Mouse (Mus musculus): ENCODE data around the gene Sv2a. TPM values are rescaled to one million over a fixed set of nuclear protein-coding genes. Genes with fewer than 3 reads are reported as not detected.
"Not testable (repeated sequence)": the region's sequence is repeated elsewhere in the genome, so short reads cannot be mapped to it uniquely, and the experiment has no call there.

Gene Sv2a
- total and polyA plus RNA-seq, 2 experiments from 2014 or later, result 157 to 167 TPM

- H3K9me3 ChIP-seq (ENCODE audit: low read length), result no peaks in the 10 kb centered on the region
- no peak overlapping the region for H3K27ac ChIP-seq (ENCODE audit: low read depth, low read length)
- no peak for ATAC-seq (ENCODE audit: low FRiP score)
- H3K4me2 ChIP-seq (ENCODE audit: low read depth, low read length, poor library complexity, severe bottlenecking), result no peak overlapping the region
- TF ChIP-seq CTCF (IDR thresholded peaks at IDR 0.05), result no peak
- no peak overlapping the region for H3K4me3 ChIP-seq (ENCODE audit: low read depth, low read length)
- H3K27me3 ChIP-seq (ENCODE audit: insufficient read depth, low read length), result no peaks in the 10 kb centered on the region
- no peaks in the 10 kb centered on the region for H3K4me1 ChIP-seq (ENCODE audit: insufficient read depth, low read length)
- no peak for DNase-seq (ENCODE audit: low spot score)
- WGBS, result 88% methylated on average over 4 of the region's 4 CpGs
- no peaks in the 10 kb centered on the region for H3K36me3 ChIP-seq (ENCODE audit: insufficient read depth, low read length)
- H3K9ac ChIP-seq (replicated peaks; ENCODE audit: low read length, poor library complexity, severe bottlenecking), result no peak overlapping the region
These were observed 55.9 kb downstream of the Sv2a start for GRCm38 (mm10) chr3:96236834-96237334.

- Histone ChIP-seq H3K4me3 (ENCODE audit: low read depth, low read length) (peak overlapping the region; percentile 23; the same call in 1 of the 2 replicates), H3K9me3 (ENCODE audit: low read length) (no peaks in the 10 kb centered on the region), H3K4me2 (ENCODE audit: low read depth, low read length, poor library complexity, severe bottlenecking) (peak overlapping the region; percentile 42; the same call in 1 of the 2 replicates), H3K27ac (ENCODE audit: low read depth, low read length) (no peak overlapping the region), H3K9ac (replicated peaks; ENCODE audit: low read length, poor library complexity, severe bottlenecking) (no peak overlapping the region), H3K36me3 (ENCODE audit: insufficient read depth, low read length) (no peaks in the 10 kb centered on the region), H3K4me1 (ENCODE audit: insufficient read depth, low read length) (no peaks in the 10 kb centered on the region), H3K27me3 (ENCODE audit: insufficient read depth, low read length) (no peaks in the 10 kb centered on the region)
- no peak for TF ChIP-seq CTCF (IDR thresholded peaks at IDR 0.05)
- DNase-seq (ENCODE audit: low spot score) (no peak), ATAC-seq (ENCODE audit: low FRiP score) (no peak)
- WGBS, result 25% methylated on average over 7 of the region's 7 CpGs
These were observed 56.5 kb downstream of the Sv2a start for GRCm38 (mm10) chr3:96237335-96237903.

GRCm38 (mm10) chr3:96237904-96238511, 57.1 kb downstream of the Sv2a start:
- Histone ChIP-seq H3K27me3 (ENCODE audit: insufficient read depth, low read length) (no peaks in the 10 kb centered on the region), H3K4me2 (ENCODE audit: low read depth, low read length, poor library complexity, severe bottlenecking) (peak overlapping the region; percentile 42), H3K9ac (replicated peaks; ENCODE audit: low read length, poor library complexity, severe bottlenecking) (no peak overlapping the region), H3K36me3 (ENCODE audit: insufficient read depth, low read length) (no peaks in the 10 kb centered on the region), H3K9me3 (ENCODE audit: low read length) (no peaks in the 10 kb centered on the region), H3K27ac (ENCODE audit: low read depth, low read length) (no peak overlapping the region), H3K4me1 (ENCODE audit: insufficient read depth, low read length) (no peaks in the 10 kb centered on the region), H3K4me3 (ENCODE audit: low read depth, low read length) (peak overlapping the region; percentile 23)
- ATAC-seq (ENCODE audit: low FRiP score) (no peak), DNase-seq (ENCODE audit: low spot score) (no peak)
- 3% methylated on average over 12 of the region's 12 CpGs for WGBS
- no peak for TF ChIP-seq CTCF (IDR thresholded peaks at IDR 0.05)

- H3K9me3 ChIP-seq (ENCODE audit: low read length); DNase-seq (ENCODE audit: low spot score); H3K36me3 ChIP-seq (ENCODE audit: insufficient read depth, low read length); H3K27ac ChIP-seq (ENCODE audit: low read depth, low read length); H3K27me3 ChIP-seq (ENCODE audit: insufficient read depth, low read length); H3K9ac ChIP-seq (replicated peaks; ENCODE audit: low read length, poor library complexity, severe bottlenecking); H3K4me1 ChIP-seq (ENCODE audit: insufficient read depth, low read length): not testable (repeated sequence)
- Histone ChIP-seq H3K4me3 (ENCODE audit: low read depth, low read length) (peak within 1 kb of the TSS; percentile 23), H3K4me2 (ENCODE audit: low read depth, low read length, poor library complexity, severe bottlenecking) (peak within 1 kb of the TSS; percentile 42)
- peak; percentile 89 for ATAC-seq (ENCODE audit: low FRiP score)
- 0% methylated on average over 10 of the region's 68 CpGs for WGBS
These were observed 58.2 kb downstream of the Sv2a start, which contains the start of gene Hist2h3c2 for GRCm38 (mm10) chr3:96238954-96239793. Gene Hist2h3c2, minus strand, starts transcription at chr3:96239127.

- WGBS, result 6% methylated on average over 20 of the region's 85 CpGs
- H3K9me3 ChIP-seq (ENCODE audit: low read length); H3K36me3 ChIP-seq (ENCODE audit: insufficient read depth, low read length); H3K4me1 ChIP-seq (ENCODE audit: insufficient read depth, low read length); H3K27me3 ChIP-seq (ENCODE audit: insufficient read depth, low read length): not testable (repeated sequence)
- Histone ChIP-seq H3K4me3 (ENCODE audit: low read depth, low read length) (peak within 1 kb of the TSS; percentile 23), H3K4me2 (ENCODE audit: low read depth, low read length, poor library complexity, severe bottlenecking) (peak within 1 kb of the TSS; percentile 42), H3K27ac (ENCODE audit: low read depth, low read length) (peak within 1 kb of the TSS; percentile 63), H3K9ac (replicated peaks; ENCODE audit: low read length, poor library complexity, severe bottlenecking) (0 out of 2 replicates have a peak within 1 kb of the TSS, but pooled peaks have one; percentile 29)
- peak; percentile 92 for ATAC-seq (ENCODE audit: low FRiP score)
- DNase-seq (ENCODE audit: low spot score), result peak; percentile 68
These were observed 59.2 kb downstream of the Sv2a start, which contains the start of gene Hist2h2aa2 for GRCm38 (mm10) chr3:96239949-96240798. Gene Hist2h2aa2, minus strand, starts transcription at chr3:96240276.
